Mouse (Mus musculus): ENCODE measurements at regions not wholly inside any gene's neighbourhood (a gene's known extent, or its start where the extent isn't known, plus 50 kb on each side); places are given as distances from the start of the nearest gene placed in this dataset.

- DNase-seq = no peak
Measured at GRCm38 (mm10) chr8:42144220-42144619, 727.3 kb upstream of the Frg1 start.

DNA sequence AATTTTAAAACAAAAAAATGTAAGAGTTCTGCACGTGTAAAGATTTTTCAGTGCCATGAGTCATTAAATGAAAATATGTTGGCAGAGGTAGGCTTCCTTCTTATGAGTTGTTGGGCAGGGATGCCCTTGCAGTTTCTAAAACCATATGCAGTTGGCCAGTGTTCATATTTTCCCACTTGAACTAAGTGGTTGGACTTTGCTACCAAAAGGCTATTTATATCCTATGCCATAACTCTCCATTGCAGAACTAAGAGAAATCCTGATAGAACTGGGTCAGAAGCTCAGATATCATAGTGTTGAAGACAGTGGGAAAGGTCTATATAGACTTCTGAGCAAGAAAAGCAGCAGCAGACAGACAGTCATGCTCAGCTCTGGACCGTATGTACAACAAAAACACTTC, 690.7 kb upstream of the Frg1 start:
- no peak for DNase-seq

DNA sequence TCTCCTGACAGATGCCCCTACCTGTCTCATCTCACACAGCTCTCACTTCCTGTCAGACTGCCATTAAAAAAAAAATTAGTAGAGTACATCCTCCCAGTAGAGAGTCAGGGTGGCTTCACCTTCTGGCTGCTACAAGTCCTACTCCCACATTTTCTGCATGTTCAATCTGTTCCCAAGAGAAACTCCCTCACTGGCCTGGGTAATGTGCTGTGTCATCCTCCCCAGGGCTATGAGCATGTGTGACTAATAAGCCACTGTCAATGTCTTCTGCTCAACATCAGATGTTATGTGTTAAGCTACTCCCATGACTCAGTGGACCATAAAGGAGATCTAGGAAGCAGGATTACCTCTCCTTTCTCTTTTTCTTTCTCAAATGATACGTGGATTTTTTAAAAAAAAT, 652.4 kb upstream of the Frg1 start:
- DNase-seq = no peak

GRCm38 (mm10) chr8:42043526-42043925, 626.7 kb upstream of the Frg1 start:
- no peak for DNase-seq

DNA sequence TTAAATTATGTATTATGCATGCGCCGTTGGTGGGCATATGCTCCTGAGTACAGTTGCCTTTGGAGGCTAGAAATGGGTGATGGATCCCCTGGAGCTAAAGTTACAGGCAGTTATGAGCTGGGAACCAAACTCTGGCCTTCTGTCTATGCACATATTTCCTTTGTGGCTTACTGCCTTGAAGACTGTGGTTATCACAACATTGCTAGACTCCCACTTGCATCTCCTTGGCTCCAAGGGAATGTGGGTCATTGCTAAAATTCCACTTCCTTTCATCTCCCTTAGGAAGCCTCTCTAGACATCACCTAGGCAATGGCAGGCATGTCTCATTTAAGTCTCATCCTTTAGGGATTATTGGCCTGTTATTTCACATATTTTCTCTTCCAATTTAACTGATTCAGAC, 622.4 kb upstream of the Frg1 start:
- no peak for DNase-seq

GRCm38 (mm10) chr8:42026934-42027333, 610.1 kb upstream of the Frg1 start:
- no peak for DNase-seq

- DNase-seq = no peak
Measured at GRCm38 (mm10) chr8:42017786-42018185, 600.9 kb upstream of the Frg1 start.

- no peak for DNase-seq
Measured at GRCm38 (mm10) chr8:42003170-42003569, 586.3 kb upstream of the Frg1 start.

- no peak for DNase-seq
Measured at GRCm38 (mm10) chr8:41989040-41989501, 572.2 kb upstream of the Frg1 start.

DNA sequence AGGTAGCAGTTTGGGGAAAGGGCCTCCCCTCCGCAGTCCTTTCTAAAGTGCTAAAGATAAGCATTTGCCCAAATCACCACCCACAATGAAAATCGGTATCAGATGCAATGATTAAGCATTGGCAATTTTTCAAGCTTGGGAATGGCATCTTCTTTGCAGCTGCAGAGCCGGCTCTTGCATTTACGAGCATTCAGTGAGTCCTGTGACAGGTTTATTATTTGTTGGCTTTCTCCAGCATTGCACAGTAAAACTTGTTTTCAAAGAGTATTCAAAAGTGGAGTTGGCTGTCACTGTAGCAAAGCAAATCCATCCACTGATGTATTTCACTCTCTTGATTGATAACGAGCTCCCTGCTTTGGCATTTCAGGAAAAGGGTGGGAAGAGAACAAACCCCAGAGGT, 571.3 kb upstream of the Frg1 start:
- no peak for DNase-seq

DNA sequence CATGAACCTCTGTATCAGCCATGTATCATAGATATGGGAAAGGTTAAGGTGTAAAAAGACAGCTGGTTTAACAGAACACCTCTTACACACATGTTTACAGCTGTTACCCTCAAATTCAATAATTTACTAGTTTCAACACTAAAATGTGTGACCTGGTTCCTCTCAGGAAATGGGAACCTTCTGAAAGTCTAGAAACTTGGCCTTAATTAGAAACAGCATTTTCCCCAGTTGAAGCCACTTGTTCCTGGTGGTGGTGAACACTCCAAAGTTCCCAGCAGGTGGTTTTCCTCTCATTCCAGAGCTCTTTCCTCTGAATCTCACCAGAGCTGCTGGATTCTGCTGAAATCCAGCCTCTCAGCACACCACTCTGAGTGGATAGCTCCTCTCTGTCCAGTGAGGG, 570.5 kb upstream of the Frg1 start:
- DNase-seq = no peak

DNA sequence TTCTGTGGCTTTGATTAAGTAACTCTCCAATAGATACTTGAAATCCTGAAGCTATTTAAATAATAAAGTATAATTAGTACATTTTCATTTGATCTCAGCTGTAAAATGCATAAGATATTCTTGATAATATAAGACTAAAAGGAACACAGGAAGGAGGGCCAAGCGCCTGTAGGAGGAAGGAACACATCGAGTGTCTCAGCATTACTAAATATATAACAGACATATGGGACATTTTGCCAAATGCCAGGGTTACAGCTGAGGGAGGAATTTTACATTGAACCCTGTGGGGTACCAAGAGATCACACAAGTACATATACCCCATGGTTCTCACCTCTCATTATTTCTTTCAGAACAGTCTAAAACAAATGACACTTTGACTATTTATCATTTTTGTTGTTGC, 555.5 kb upstream of the Frg1 start:
- no peak for DNase-seq

GRCm38 (mm10) chr8:41970536-41970935, 553.7 kb upstream of the Frg1 start:
- DNase-seq = no peak

DNA sequence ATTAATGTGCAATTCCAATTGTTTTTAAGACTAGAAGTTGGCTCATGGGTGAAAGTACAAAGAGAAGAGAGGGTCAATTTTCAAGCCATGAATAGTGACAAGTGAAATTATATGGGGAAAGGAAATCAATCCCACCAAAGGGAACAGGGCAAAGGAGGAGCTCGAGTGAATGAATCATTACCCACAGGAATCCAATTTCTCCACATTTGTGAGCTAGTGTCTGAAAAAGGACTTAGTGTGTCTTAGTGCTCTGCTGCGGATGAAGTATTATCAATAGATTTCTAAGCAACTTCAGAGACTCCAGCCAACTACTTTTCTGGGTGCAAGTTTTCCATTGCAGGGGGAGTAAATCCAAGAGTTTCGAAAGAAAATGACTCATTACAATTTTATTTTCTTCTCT, 552.5 kb upstream of the Frg1 start:
- no peak for DNase-seq

DNA sequence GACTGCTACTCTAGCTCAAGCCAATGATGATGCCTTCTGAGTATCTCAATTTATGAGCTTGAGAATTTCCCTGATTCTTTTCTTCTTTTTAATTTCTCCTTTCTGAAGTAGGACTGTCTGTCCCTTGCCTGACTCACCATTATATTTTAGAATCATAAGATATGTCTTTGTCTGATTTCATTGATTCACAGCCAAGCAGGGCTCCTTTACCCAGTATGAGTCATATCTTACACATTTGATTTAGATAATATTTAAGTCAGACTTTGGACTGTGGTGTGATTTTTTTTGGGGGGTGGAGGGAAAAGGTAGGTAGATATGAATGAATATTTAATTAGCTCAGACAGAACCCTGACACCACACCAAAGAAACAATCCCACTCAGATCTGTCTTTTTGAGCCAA, 547.2 kb upstream of the Frg1 start:
- no peak for DNase-seq

DNA sequence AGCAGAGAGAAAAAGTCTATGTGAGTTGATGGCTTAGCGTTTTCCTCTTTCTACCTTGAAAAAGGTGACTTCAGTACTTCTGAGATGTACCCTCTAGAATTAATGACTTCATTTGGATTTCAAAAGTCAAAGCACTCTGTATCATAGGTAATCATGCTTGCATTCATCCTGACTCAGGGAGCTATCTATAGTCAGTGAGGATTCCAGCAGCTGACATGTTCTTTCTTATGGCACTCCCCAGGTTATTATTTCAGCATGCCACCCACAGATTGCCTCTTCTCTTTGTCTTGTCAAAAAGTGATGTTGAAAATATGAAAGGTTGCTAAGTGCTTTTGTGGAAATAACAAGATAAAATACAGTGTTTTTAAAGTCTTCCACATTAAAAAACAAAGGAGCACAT, 540.0 kb upstream of the Frg1 start:
- no peak for DNase-seq

GRCm38 (mm10) chr8:41950736-41951135, 533.9 kb upstream of the Frg1 start:
- no peak for DNase-seq

- no peak for DNase-seq
Measured at GRCm38 (mm10) chr8:41939298-41939697, 522.4 kb upstream of the Frg1 start.

DNA sequence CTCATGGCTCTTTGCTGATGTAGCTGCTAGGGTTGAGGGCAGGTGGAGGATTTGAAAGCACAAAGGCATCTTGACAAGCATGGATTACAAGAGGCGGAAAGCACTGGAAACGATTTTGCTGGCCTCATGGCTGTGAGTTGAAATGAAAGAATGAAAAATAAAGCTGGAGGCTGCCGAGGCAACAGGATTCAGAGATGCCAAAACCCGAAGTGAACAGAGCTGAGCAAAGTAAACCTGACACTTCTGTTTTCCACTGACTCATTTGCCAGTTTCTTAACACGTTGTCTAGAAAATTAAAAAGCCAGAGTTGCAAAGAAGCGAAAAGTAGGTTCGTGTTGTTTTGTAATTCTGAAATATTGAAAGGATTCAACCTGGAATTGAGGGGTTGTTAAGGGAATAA, 504.2 kb upstream of the Frg1 start:
- no peak for DNase-seq

DNA sequence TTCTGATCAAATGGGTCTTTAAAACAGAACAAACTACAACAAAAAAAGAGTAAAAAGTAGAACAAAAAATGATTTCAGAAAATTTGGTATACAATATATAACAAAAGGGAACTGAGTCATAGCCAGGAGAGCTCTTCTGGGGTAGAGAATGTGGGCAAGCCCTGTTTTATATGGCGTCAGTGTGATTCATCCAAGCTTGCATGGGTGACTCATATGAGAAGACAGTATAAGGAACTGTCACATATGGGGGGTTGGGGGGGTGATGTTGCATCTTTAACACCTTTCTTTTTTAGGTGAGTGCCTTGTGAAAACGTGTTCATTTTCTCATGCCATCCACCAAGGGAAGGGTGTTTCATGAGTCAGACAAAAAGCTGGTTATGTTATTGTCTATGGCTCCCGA, 503.7 kb upstream of the Frg1 start:
- no peak for DNase-seq

GRCm38 (mm10) chr8:41878029-41878748, 461.3 kb upstream of the Frg1 start:
- no peak for DNase-seq

DNA sequence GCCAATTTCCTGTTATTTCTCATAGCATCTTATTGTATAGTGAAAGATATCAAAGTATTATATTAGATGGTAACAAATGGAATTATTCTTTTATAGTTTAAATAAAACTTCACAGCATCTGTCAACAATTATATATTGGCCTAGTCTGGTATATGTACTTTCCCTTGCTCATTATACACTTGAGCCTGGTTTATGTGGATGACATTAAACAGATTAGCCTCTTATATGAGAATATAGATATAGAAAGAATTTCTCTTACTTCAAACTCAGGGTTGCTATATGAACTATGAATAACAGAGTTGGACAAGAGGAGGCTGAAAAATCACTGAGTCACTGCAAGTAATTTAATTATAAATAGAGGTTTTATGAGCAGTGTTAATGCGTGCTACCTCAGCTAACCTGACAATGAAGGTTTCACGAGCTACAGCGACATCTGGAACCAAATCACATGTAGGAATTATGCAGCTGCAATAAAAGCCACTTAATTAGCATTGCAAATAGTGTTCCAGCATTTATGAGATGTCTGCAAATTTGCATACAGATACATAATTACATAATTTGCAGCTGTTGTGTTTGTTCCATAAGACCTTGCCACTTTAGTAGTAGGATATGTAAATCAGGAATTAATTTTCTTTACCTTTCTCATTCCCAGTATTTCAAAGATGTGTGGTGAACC, 452.9 kb upstream of the Frg1 start:
- DNase-seq = no peak

DNA sequence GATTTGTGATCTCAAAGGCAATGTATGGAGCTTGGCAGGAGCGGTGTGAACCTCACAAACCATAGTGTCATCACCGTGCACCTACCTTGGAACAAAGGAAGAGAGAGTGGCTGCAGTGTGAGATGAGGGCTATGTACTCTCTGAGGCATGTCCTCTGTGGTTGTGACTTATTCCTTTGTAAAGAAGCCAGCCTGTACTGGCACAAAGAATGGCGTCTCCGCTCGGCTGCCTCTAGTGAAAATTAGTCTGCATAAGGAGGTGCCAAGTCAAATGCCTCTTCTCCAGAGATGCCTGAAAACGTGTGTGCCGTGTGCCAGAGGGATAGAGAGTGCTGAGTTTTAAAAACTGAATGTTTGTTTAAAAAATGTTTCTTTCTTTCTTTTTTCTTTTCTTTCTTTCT, 444.0 kb upstream of the Frg1 start:
- DNase-seq = no peak

GRCm38 (mm10) chr8:41831713-41832112, 414.8 kb upstream of the Frg1 start:
- DNase-seq = no peak

DNA sequence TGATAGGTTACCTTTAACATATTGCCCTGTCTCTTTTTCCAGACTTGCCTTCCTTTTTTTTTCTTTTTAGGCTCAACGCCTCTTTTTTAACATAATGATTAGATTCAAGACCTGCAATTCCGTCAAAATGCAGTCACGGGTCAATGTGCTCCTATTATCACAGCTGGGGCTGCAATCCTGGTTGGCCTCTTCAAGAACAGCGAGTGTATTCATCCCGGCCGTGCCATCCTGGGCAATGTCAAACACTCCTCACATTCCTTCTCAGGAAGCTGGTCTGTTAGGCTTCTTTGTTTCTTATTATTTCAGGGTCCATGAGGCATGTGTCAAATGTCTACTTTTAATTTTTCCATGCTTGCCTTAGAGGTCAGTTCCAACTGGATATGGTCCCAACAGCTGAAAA, 413.5 kb upstream of the Frg1 start:
- DNase-seq = no peak
